Mouse (Mus musculus): Measurements from ENCODE around the gene Taar9. TPM values are rescaled to one million over a fixed set of nuclear protein-coding genes. Genes with fewer than 3 reads are reported as not detected.
A peak's percentile ranks its signal among the peaks of the same experiment; 100 is the strongest.
"Not testable (repeated sequence)": the region's sequence is repeated elsewhere in the genome, so short reads cannot be mapped to it uniquely, and the experiment has no call there.

Gene Taar9
- total and polyA plus RNA-seq, 3 experiments: not detected

- no peak overlapping the region for H3K4me3 ChIP-seq (replicated peaks in 1 of 3; ENCODE audit: low read depth in 2 of 3, low read length in 2 of 3, poor library complexity in 1 of 3)
- H3K27me3 ChIP-seq (replicated peaks): no peaks in the 10 kb centered on the region
- H3K4me2 ChIP-seq (ENCODE audit: insufficient read depth, low read depth, poor library complexity, severe bottlenecking): no peak overlapping the region
- no peaks in the 10 kb centered on the region for H3K9me3 ChIP-seq (replicated peaks; ENCODE audit: low read length)
- H3K36me3 ChIP-seq (replicated peaks in 1 of 2; ENCODE audit: control insufficient read depth in 1 of 2, insufficient read depth in 1 of 2, low read length in 1 of 2): no peaks in the 10 kb centered on the region
- H3K9ac ChIP-seq (ENCODE audit: insufficient read depth, low read depth): no peak overlapping the region
- TF ChIP-seq MYC (IDR thresholded peaks at IDR 0.05; ENCODE audit: low read depth, low read length) (no peak), BHLHE40 (IDR thresholded peaks at IDR 0.05; ENCODE audit: low read depth, low read length) (peak; percentile 53)
- H3K4me1 ChIP-seq (ENCODE audit: control insufficient read depth in 1 of 2, insufficient read depth in 2 of 2): no peaks in the 10 kb centered on the region
- no peaks in the 10 kb centered on the region for H3K79me2 ChIP-seq (replicated peaks; ENCODE audit: control insufficient read depth, extremely low read depth, insufficient read depth, poor library complexity, severe bottlenecking)
- dilution Hi-C loops (cut with MboI; ENCODE audit: extremely low pct_ligation_motif_present, extremely low pct_unique_long_range_greater_than_20kb, low sequenced_read_pairs): no loop called here
- H3K27ac ChIP-seq (ENCODE audit: insufficient read depth, low read depth): no peak overlapping the region
- DNase-seq (ENCODE audit: extremely low read depth): no peak
- in situ Hi-C loops (cut with MboI; ENCODE audit: low pct_ligation_motif_present, low pct_unique_long_range_greater_than_20kb, low sequenced_read_pairs): no loop called here
Observed at GRCm38 (mm10) chr10:24107747-24108146, 1.6 kb downstream of the Taar9 start.

GRCm38 (mm10) chr10:24103299-24103698 lies 6.0 kb downstream of the Taar9 start:
- H3K9me3 ChIP-seq (replicated peaks; ENCODE audit: low read length); H3K9ac ChIP-seq (ENCODE audit: insufficient read depth, low read depth); DNase-seq (ENCODE audit: extremely low read depth); H3K4me2 ChIP-seq (ENCODE audit: insufficient read depth, low read depth, poor library complexity, severe bottlenecking); H3K4me1 ChIP-seq (ENCODE audit: control insufficient read depth in 1 of 2, insufficient read depth in 2 of 2); H3K36me3 ChIP-seq (replicated peaks in 1 of 2; ENCODE audit: control insufficient read depth in 1 of 2, insufficient read depth in 1 of 2, low read length in 1 of 2); H3K27me3 ChIP-seq (replicated peaks); H3K79me2 ChIP-seq (replicated peaks; ENCODE audit: control insufficient read depth, extremely low read depth, insufficient read depth, poor library complexity, severe bottlenecking); dilution Hi-C loops (cut with MboI; ENCODE audit: extremely low pct_ligation_motif_present, extremely low pct_unique_long_range_greater_than_20kb, low sequenced_read_pairs); H3K4me3 ChIP-seq (replicated peaks in 1 of 3; ENCODE audit: low read depth in 2 of 3, low read length in 2 of 3, poor library complexity in 1 of 3); H3K27ac ChIP-seq (ENCODE audit: insufficient read depth, low read depth); in situ Hi-C loops (cut with MboI; ENCODE audit: low pct_ligation_motif_present, low pct_unique_long_range_greater_than_20kb, low sequenced_read_pairs): not testable (repeated sequence)

- H3K9me3 ChIP-seq (replicated peaks; ENCODE audit: low read length); H3K4me1 ChIP-seq (ENCODE audit: control insufficient read depth in 1 of 2, insufficient read depth in 2 of 2); in situ Hi-C loops (cut with MboI; ENCODE audit: low pct_ligation_motif_present, low pct_unique_long_range_greater_than_20kb, low sequenced_read_pairs); H3K36me3 ChIP-seq (replicated peaks in 1 of 2; ENCODE audit: control insufficient read depth in 1 of 2, insufficient read depth in 1 of 2, low read length in 1 of 2); DNase-seq (ENCODE audit: extremely low read depth); dilution Hi-C loops (cut with MboI; ENCODE audit: extremely low pct_ligation_motif_present, extremely low pct_unique_long_range_greater_than_20kb, low sequenced_read_pairs); H3K27me3 ChIP-seq (replicated peaks); H3K79me2 ChIP-seq (replicated peaks; ENCODE audit: control insufficient read depth, extremely low read depth, insufficient read depth, poor library complexity, severe bottlenecking); H3K4me3 ChIP-seq (replicated peaks in 1 of 3; ENCODE audit: low read depth in 2 of 3, low read length in 2 of 3, poor library complexity in 1 of 3); H3K4me2 ChIP-seq (ENCODE audit: insufficient read depth, low read depth, poor library complexity, severe bottlenecking); H3K27ac ChIP-seq (ENCODE audit: insufficient read depth, low read depth); H3K9ac ChIP-seq (ENCODE audit: insufficient read depth, low read depth): not testable (repeated sequence)
Observed at GRCm38 (mm10) chr10:24101812-24102211, 7.5 kb downstream of the Taar9 start, which contains the start of gene Taar8c. TSS of gene Taar8c (minus strand) at chr10:24101912.

- H3K4me2 ChIP-seq (ENCODE audit: insufficient read depth, low read depth, poor library complexity, severe bottlenecking); DNase-seq (ENCODE audit: extremely low read depth); H3K4me1 ChIP-seq (ENCODE audit: control insufficient read depth in 1 of 2, insufficient read depth in 2 of 2); H3K27me3 ChIP-seq (replicated peaks); H3K27ac ChIP-seq (ENCODE audit: insufficient read depth, low read depth); in situ Hi-C loops (cut with MboI; ENCODE audit: low pct_ligation_motif_present, low pct_unique_long_range_greater_than_20kb, low sequenced_read_pairs); dilution Hi-C loops (cut with MboI; ENCODE audit: extremely low pct_ligation_motif_present, extremely low pct_unique_long_range_greater_than_20kb, low sequenced_read_pairs); H3K9me3 ChIP-seq (replicated peaks; ENCODE audit: low read length); H3K36me3 ChIP-seq (replicated peaks in 1 of 2; ENCODE audit: control insufficient read depth in 1 of 2, insufficient read depth in 1 of 2, low read length in 1 of 2); H3K79me2 ChIP-seq (replicated peaks; ENCODE audit: control insufficient read depth, extremely low read depth, insufficient read depth, poor library complexity, severe bottlenecking); H3K4me3 ChIP-seq (replicated peaks in 1 of 3; ENCODE audit: low read depth in 2 of 3, low read length in 2 of 3, poor library complexity in 1 of 3); H3K9ac ChIP-seq (ENCODE audit: insufficient read depth, low read depth): not testable (repeated sequence)
Observed at GRCm38 (mm10) chr10:24097010-24097409, 12.3 kb downstream of the Taar9 start.
